Mouse (Mus musculus): ENCODE results near the gene T2.
"Not testable (repeated sequence)": the region's sequence is repeated elsewhere in the genome, so short reads cannot be mapped to it uniquely, and the experiment has no call there.

Gene T2

DNA sequence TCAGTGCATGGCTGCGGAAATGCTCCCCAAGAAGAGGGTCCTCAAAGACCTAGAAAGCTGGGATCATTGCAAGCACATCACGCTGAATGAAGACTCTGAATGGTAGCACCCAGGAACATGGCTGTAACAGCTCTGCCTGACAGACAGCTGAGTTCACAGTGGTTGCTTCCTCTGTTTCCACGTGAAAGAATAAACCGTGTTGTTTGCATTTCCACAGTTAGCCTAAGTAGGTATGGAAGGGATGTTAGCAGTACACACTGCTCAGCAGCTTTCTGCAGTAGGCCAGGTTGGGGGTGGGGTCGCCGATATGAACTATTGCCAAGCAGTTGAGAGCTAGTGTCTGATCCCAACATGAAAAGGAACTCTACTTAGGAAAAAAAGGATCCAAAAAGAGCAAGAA, at the start of gene T2:
TSS of gene T2 (plus strand) at position 301 of the 400 bp plus-strand sequence.
- DNase-seq = no peak

GRCm38 (mm10) chr17:8310838-8311614, 44.8 kb upstream of the T2 start, which contains the start of gene Sft2d1:
Gene Sft2d1, plus strand, starts transcription at chr17:8311102.
- peak; percentile 98 for DNase-seq

DNA sequence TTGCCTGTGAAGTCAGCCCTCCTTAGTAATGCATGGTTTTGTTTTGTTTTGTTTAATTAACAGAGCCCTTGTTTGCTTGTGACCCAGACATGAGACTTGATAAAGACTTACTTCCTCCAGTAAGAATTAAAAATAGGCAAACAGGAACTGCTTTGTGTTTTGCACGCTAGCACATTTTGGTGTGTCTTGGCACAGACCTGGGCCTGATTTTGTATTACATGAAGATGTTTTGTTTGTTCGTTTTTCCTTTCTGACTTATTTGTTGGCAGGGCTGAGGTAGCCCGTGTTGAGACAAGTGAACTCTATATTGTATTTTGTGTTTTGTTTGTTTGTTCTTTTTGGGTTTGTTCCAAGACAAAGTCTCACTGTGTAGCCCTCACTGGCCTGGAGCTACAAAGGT, 44.0 kb upstream of the T2 start:
- no peak for DNase-seq

GRCm38 (mm10) chr17:8313976-8314375, 41.8 kb upstream of the T2 start:
- no peak for DNase-seq

DNA sequence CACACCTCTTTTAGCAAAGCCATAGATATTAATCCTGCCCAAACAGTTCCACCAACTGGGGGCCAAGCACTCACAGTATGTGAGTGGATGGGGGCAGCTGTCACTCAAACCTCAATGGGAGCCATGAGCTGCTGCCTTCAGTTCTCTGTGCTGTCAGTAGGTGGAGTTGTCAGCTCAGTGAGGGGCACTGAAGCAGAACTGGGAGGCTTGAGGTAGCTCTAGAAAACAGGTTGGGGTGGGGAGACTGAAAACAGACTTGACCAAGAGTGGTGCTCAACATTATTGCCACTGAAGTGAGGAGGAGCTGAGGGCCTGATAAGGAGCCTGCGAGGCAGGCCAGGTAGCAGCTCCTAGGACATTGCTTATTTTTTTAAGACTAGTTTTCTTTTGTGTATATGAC, 39.5 kb upstream of the T2 start:
- DNase-seq = no peak

GRCm38 (mm10) chr17:8326877-8327276, 28.9 kb upstream of the T2 start:
- not testable (repeated sequence) for DNase-seq

DNA sequence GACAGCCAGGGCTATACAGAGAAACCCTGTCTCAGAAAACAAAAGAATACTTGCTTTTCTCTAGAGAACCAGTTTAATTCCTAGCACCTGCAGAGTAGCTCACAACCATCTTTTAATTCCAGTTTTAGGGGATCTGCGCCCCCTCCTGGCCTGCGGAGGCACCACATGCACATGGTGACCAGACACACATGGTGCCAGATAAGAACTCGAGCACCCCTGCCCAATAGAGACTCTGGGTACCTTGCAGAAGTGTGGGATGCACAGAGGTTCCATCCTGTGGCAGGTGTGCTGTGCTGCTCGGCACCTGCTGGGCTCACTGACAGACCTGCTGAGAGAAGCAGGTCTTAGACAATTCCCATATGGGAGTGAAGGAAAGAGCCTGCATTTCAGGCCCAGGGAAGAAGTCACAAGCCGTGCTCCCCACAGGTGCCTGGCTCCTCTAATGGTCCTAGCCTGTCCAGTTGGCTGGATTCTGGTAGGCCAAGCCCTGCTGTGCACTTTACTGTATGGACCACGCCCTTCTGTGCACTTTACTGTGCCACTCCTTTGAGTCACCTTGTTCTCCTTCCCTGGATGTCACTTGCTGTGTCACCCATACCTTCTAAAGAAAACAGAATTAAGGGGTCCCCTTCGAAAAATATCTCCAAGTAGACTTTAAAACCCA, 27.1 kb upstream of the T2 start:
- DNase-seq = peak; percentile 24

DNA sequence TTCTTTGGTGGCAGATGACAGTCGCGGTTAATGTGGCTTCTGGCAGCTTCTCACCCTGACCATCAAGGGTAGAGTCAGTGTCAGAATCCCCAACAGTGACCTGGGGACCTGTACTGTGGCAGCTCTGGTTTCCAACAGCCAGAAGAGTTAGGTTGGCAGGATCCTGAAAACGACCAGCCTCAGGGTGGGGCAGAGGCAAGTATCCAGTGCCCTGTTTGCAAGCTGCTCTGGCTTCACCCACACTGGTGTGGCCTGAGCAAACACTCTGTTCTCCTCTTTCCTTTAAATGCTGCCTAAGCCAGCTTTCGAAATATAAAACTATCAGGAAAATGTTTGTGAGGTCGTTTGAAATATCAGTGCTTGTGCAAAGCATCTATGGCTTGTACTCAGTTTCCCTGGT, 25.2 kb upstream of the T2 start:
- DNase-seq = no peak

DNA sequence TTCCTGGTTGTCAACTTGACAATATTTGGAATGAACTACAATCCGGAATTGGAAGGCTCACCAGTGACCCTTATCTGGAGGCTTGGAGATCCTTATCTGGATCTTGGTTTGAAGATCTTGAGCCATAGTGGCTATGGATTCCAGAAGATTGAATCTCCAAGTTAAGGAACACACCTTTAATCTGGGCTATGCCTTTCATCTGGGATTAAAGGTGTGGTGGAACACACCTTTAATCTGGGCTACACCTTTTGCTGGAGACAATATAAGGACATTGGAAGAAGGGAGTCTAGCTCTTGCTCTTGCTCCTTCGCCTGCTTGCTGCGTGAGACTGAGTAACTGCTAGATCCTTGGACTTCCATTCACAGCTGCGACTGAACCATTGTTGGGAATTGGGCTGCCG, 18.6 kb upstream of the T2 start, which contains the start of gene Prr18:
TSS of gene Prr18 (plus strand) at position 301 of the 400 bp plus-strand sequence.
- not testable (repeated sequence) for DNase-seq

DNA sequence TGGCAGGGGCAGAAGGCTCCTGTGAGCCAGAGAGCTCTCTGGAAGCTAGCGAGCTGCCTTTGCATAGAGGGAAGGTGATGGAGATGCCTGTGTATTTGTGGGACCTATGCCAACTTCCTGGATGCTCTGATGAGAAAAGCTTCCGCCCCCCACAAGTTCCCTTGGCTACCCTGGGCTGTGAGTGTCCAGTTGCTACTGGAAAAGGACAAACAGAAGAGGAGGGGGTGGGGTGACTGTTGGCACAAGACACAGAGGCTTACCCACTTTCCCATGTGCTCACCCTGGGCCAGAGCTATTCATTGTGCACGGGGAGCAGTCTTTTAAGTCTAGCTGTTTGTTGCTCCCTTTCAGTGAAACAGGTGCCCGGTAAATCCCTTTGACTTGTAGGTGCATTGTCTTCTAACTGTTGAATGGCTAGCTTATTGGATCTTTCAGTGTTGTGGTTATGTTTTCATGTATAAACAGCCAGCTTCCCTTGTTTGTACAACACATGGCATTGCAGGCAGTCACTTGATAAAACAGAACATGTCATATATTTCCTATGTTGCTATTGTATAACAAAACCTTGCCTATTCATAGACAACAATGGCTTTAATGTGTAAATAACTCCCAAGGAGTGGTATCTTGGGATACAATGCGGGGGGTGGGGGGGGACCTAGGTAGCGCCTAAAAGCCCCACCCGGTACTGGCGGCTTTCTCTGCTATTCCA, 16.0 kb upstream of the T2 start:
- DNase-seq = peak; percentile 18

DNA sequence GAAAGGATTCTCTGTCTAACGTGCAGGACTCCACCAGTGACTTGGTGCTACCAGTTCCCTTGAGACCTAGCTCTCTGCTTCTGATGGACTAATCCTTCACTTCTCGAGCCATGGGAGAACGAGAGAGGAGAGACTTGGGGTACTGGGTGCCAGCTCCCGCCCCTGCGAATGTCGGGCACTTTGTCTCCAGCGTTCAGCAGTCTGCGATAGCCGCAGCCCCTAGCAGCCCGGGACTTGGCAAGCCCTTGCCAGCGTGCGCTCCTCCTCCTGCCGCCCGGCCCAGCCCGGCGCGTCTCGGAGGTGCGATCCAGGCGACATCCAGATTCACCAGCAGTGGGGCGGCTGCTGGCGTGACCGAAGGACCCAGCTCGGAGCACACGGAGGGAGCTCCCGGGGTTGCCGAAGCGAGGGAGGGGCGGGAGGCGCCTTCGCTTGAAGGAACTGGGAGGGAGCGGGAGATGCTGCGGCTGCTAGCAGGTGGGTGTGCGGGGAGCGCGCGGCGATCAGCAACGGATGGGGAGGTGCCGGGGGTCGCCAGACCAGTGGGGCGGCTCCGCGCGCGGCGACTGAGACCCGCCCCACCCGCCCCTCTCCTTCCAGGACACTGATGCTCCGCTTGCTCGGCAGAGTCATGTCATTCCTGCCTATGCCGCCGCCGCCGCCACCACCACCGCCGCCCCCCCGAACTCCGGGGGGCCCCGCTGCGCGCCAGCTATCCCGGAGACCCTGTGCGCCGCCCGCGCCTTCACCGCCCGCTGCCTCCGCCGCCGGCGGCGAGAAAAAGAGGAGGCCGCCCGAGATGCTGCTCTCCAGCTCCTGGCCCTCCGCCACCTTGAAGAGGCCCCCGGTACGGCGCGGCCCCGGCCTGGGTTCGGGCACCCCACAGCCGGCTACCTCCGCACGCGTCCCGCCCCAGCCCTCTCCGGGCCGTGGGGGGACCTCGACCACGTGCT, 15.1 kb upstream of the T2 start:
- DNase-seq = peak; percentile 39

GRCm38 (mm10) chr17:8341360-8341963, 14.3 kb upstream of the T2 start:
- DNase-seq = no peak

DNA sequence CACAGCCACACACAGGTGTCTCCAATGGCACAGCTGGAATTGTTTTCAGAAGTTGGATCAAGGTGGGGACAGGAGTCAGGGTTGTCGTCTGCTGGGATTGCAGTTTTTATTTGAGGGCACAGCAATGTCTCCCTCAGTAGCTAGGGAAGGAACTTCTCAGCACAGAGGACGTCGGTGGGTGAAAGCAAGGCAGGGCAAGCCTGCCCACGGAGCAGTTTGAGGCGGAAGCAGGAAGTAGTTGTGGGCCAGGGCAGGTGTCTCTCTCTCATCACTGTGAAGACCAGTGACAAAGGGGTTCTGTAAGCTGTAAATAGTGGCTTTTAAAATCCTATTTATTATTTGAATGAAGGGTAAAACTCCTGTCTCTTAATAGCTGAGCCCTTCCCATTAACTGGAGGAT, 13.1 kb upstream of the T2 start:
- DNase-seq = no peak

- DNase-seq = no peak
Observed at GRCm38 (mm10) chr17:8343416-8343815, 12.4 kb upstream of the T2 start.

DNA sequence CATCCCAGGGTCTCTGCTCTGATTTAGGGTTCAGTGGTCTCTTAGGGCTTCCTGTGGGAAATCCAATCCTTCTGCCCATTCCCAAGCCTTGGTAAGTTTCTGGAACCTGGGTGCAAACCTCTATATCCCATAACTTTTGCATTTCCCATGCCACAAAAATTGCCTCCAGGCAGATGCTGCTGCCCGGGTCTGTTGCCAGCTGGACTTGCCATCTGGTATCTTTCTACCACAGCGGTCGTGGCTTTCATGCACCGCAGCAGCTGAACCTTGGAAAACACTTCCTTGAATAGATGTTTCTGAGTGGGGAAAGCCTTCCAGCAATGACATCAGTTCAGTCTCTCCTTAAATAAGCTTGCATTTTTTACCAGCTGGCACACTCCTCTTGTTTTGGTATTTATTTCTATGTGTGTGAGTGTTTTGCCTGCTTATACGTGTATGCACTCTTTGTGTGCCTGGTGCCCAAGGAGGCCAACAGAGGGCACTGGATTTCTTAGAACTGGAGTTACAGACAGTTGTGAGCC, 8.0 kb upstream of the T2 start:
- DNase-seq = no peak

- no peak for DNase-seq
Observed at GRCm38 (mm10) chr17:8348941-8349340, 6.9 kb upstream of the T2 start.

DNA sequence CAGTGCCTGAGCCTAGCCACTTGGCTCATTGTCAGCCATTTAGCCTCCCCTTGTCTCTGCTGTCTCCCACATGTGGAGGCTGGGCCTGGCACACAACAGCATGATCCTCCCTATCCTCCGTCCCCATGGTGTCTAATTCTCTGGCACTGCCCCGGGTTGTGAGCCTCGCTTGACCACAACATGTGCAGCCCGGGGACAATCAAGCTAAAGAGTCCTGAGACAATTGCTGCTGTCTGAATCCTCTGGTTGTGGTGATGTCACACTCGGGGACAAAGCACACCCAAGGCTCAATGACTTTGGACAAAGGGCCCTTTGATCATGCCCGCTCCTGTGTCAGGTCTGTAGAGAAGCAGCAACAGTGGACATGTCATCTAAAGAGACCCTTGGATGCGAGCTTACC, 4.7 kb upstream of the T2 start:
- no peak for DNase-seq

GRCm38 (mm10) chr17:8357498-8357897, 1.7 kb downstream of the T2 start:
- no peak for DNase-seq

DNA sequence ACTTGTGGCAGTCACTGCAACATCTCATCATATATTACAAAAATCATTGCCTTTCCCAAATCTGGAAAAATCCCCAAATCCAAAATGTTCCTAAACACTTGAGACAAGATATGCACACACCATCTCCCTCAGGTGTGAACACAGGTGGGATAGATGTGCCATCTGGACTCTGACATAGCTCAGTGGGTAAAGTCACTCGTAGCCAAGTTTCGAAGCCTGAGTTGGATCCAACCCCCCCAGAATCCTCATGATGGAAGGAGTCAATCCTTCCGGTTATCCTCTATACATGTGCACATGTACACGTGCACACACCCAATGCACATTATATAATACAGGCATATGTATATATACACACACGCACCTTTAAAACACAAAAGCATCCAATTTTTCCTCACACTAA, 5.1 kb downstream of the T2 start:
- DNase-seq = no peak

DNA sequence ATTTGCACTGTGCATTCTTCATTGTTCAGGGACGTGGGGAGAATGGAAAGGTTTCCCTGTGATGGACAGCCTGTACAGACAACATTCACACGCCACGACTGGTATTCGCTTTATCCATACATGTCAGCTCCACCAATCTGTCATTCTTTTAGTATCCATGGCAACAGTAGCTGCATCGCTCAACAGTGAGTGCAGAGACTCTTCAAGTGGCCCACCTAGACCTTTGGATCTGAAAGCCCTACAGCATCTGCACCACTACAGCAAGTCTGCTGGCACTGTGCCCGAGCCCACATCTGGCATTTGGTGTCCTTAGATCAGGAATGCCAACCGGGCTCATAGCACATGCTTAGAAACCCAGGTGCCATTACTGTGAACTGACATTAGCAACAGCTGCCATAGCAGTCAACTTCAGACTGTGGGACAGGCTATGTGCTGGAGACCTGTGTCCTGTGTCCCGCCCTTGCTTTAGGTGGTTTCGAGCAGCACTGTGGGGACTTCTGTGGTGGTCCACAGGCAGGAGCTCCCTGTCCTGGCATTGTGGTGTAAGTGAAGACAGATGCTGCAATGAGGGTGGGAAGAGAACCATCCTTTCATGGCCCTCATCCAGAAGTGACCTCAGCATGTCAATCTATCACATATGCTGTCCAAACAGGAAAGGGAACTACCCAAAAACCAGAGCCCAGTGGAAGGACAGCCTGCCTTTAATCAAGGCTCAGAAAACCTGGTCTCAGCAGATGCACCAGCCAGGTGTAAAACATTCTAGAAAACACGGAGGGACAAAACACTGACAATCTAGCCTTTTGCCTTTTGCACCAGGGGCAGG, 5.7 kb downstream of the T2 start:
- no peak for DNase-seq
